Comparison of ENCODE assay signal across 9 mouse cellular contexts in the genomic region with DNA sequence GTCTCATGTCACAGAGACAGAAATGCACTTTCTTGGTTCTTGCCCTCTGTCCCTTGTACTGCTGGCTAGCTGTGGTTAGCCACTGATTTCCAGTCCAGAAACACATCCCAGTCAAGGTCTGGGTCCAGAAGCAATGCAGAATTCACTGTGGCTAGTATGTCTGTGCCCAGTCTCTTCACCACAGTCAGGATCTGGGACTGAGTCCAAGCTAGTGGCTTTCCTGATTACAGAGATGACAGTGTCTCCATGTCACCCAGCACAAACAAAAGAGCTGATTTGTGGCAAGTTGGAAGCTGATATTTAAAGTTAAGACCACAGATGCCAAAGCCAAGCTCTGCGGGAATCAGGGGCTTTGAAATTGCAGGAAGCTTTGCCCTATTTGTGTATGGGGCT. TPM values are rescaled to one million over a fixed set of nuclear protein-coding genes. Genes with fewer than 3 reads are reported as not detected.
DNase-seq lines count a peak whose midpoint lies in the region; ATAC-seq lines count a peak whose summit lies in the region.
"Had no signal": no experiment of that assay in that cellular context is flagged by ENCODE, and none has a peak within 500 bp of the region (broad histone marks: within the 10 kb centered on the region; RNA-seq: fewer than 3 reads in every experiment).

No protein-coding gene starts in this region.

- H3K36me3 ChIP-seq in hindbrain, embryonic 10.5 days: no peaks in the 10 kb centered on the region
- no peaks in the 10 kb centered on the region for H3K36me3 ChIP-seq in hindbrain, embryonic 11.5 days (ENCODE audit: control insufficient read depth, insufficient read depth, low read length)
- H3K36me3 ChIP-seq: G1E had no signal

- ATAC-seq in hindbrain, embryonic 11.5 days (ENCODE audit: low FRiP score): no peak

- H3K27ac ChIP-seq in hindbrain, embryonic 10.5 days: peak overlapping the region; percentile 42
- no peak overlapping the region for H3K27ac ChIP-seq in hindbrain, embryonic 11.5 days (ENCODE audit: low read depth, low read length)

- no peak overlapping the region for H3K9ac ChIP-seq in hindbrain, embryonic 11.5 days (ENCODE audit: low read depth, low read length)

- DNase-seq in hindbrain, embryonic 10.5 days (ENCODE audit: low spot score): no peak
- no peak for DNase-seq in hindbrain, embryonic 11.5 days (ENCODE audit: low spot score)
- peak; percentile 66 for DNase-seq in cerebellum, adult 9-11 months
- DNase-seq in heart, postnatal 4 days: peak; percentile 61
- peak; percentile 59 for DNase-seq in lung, postnatal 36 days
- DNase-seq in ovary, adult 18-20 months (ENCODE audit: low spot score): no peak
- no peak for DNase-seq in embryo, embryonic 9.5 days (ENCODE audit: extremely low spot score)
- DNase-seq in yolk sac, embryonic 10.5 days (ENCODE audit: low spot score): no peak

- no peak overlapping the region for H3K4me3 ChIP-seq in hindbrain, embryonic 10.5 days
- no peak overlapping the region for H3K4me3 ChIP-seq in hindbrain, embryonic 11.5 days (ENCODE audit: low read depth, low read length)

- no peaks in the 10 kb centered on the region for H3K27me3 ChIP-seq in hindbrain, embryonic 10.5 days (ENCODE audit: insufficient read depth, poor library complexity, severe bottlenecking)
- no peaks in the 10 kb centered on the region for H3K27me3 ChIP-seq in hindbrain, embryonic 11.5 days (ENCODE audit: control insufficient read depth, insufficient read depth, low read length)

- H3K4me2 ChIP-seq in hindbrain, embryonic 11.5 days (replicated peaks; ENCODE audit: low read depth, low read length): no peak overlapping the region

- H3K4me1 ChIP-seq in hindbrain, embryonic 10.5 days (replicated peaks): peaks cover 22% of the 10 kb centered on the region
- 0 out of 2 replicates have a peak, but pooled peaks cover 2% of the 10 kb centered on the region for H3K4me1 ChIP-seq in hindbrain, embryonic 11.5 days (replicated peaks; ENCODE audit: control insufficient read depth, insufficient read depth, low read length)

- 57% methylated on average over 1 of the region's 1 CpGs for WGBS in hindbrain, embryonic 10.5 days
- 70% methylated on average over 1 of the region's 1 CpGs for WGBS in hindbrain, embryonic 11.5 days

- no peaks in the 10 kb centered on the region for H3K9me3 ChIP-seq in hindbrain, embryonic 10.5 days
- H3K9me3 ChIP-seq in hindbrain, embryonic 11.5 days (ENCODE audit: control insufficient read depth, low read length): no peaks in the 10 kb centered on the region
- H3K9me3 ChIP-seq: G1E had no signal

RNA-seq across cellular contexts. Expression of a gene that starts 39.4 kb away (rescaled TPM):
- polyA plus RNA-seq in hindbrain, embryonic 10.5 days (2016; fragmentation: Nextera tagmentation; extraction: Ambion mirVana): 0.09 TPM in 1 of 2 replicates, not detected in the other
- 0.14 and 0.18 TPM in 2 replicates for polyA plus RNA-seq in hindbrain, embryonic 11.5 days (2014; fragmentation: Nextera tagmentation; extraction: Ambion mirVana)
- under 1 TPM in 1 of 2 experiments, not detected in 1; 0.18 TPM for total RNA-seq in heart, postnatal 4 days (2021)
- total RNA-seq: G1E had no signal
- polyA plus RNA-seq: G1E had no signal

Comparison
In these comparisons a context has a peak if more than half of its experiments do, and no peak if none do; other contexts are left out.
1. DNase-seq: peak in cerebellum, adult 9-11 months (single experiment), heart, postnatal 4 days (single experiment) and lung, postnatal 36 days (single experiment); none in hindbrain, embryonic 10.5 days (single experiment), hindbrain, embryonic 11.5 days (single experiment), ovary, adult 18-20 months (single experiment), embryo, embryonic 9.5 days (single experiment) and yolk sac, embryonic 10.5 days (single experiment).